Mouse (Mus musculus): Measurements from ENCODE around the gene Gm7544.

DNA sequence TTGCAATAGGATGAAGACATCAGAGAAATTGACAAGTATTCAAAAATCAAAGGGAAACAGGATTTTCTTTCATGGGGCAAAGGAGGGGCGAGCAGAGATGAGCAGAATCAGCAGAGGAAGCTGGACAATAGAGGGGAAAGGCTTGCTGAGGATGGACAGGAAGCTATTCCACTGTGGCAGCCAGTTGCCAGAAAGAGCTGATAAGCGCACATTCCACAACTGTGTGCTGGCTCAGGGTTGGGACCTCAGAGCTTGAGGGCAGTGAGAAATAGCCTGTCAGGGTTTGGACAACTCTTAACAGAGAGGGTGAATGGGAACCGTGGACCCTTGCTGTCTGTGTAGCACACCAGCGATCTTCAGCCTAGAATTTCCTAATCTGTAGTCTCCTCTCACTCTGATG, 16.2 kb upstream of the Gm7544 start:
- TF ChIP-seq CTCF (IDR thresholded peaks at IDR 0.05; ENCODE audit: insufficient read depth, low read depth, low read length) (no peak), POLR2A (IDR thresholded peaks at IDR 0.05; ENCODE audit: insufficient read depth, low read depth, low read length) (no peak)
